Mouse (Mus musculus) retina, embryonic 14.5 days (tissue): ENCODE data around the gene Fcer1g.
A peak's percentile ranks its signal among the peaks of the same experiment; 100 is the strongest.

Experiments
- DNase-seq: peaks from one replicate; pipeline ENCODE4 v3.0.0-alpha.2; 2015; ENCODE audit warnings: low spot score

Fcer1g gene

GRCm38 (mm10) chr1:171216241-171216955 lies 17.8 kb downstream of the Fcer1g start:
- no peak for DNase-seq

- DNase-seq, result no peak
Observed at GRCm38 (mm10) chr1:171213801-171214496, 20.2 kb downstream of the Fcer1g start, which contains the start of gene Nr1i3. Gene Nr1i3, plus strand, starts transcription at chr1:171213970.

GRCm38 (mm10) chr1:171212854-171213253 lies 21.3 kb downstream of the Fcer1g start:
- no peak for DNase-seq

GRCm38 (mm10) chr1:171209409-171209808 lies 24.8 kb downstream of the Fcer1g start:
- DNase-seq, result no peak

- DNase-seq, result no peak
Observed at GRCm38 (mm10) chr1:171205704-171206493, 28.3 kb downstream of the Fcer1g start.

GRCm38 (mm10) chr1:171204249-171204644 lies 29.9 kb downstream of the Fcer1g start:
- DNase-seq, result no peak

GRCm38 (mm10) chr1:171203471-171204248 lies 30.5 kb downstream of the Fcer1g start:
- DNase-seq, result no peak

- DNase-seq, result no peak
Observed at GRCm38 (mm10) chr1:171200769-171201168, 33.4 kb downstream of the Fcer1g start.

- DNase-seq, result no peak
Observed at GRCm38 (mm10) chr1:171199532-171199931, 34.6 kb downstream of the Fcer1g start.

GRCm38 (mm10) chr1:171195887-171196397 lies 38.2 kb downstream of the Fcer1g start, which contains the start of gene Pcp4l1:
Gene Pcp4l1, minus strand, starts transcription at chr1:171196268.
- peak; percentile 77 for DNase-seq

GRCm38 (mm10) chr1:171195046-171195822 lies 38.9 kb downstream of the Fcer1g start:
- DNase-seq, result peak; percentile 18

GRCm38 (mm10) chr1:171193911-171194830 lies 40.0 kb downstream of the Fcer1g start:
- peak; percentile 37 for DNase-seq

GRCm38 (mm10) chr1:171193093-171193840 lies 40.9 kb downstream of the Fcer1g start:
- peak; percentile 47 for DNase-seq

GRCm38 (mm10) chr1:171192283-171192682 lies 41.9 kb downstream of the Fcer1g start:
- DNase-seq, result no peak

- DNase-seq, result no peak
Observed at GRCm38 (mm10) chr1:171190832-171191231, 43.3 kb downstream of the Fcer1g start.

GRCm38 (mm10) chr1:171189476-171190114 lies 44.6 kb downstream of the Fcer1g start:
- DNase-seq, result no peak

GRCm38 (mm10) chr1:171189046-171189445 lies 45.1 kb downstream of the Fcer1g start:
- DNase-seq, result no peak
